Mouse (Mus musculus) ES-E14 (cell line): Measurements from ENCODE around the gene Zc3h13. TPM values are rescaled to one million over a fixed set of nuclear protein-coding genes. Genes with fewer than 3 reads are reported as not detected.

Source experiments
- DNase-seq: peaks from one replicate; pipeline ENCODE4 v3.0.0-alpha.2; 2013; ENCODE audit warnings: low read depth, low spot score
- H3K27ac ChIP-seq: 2 replicates; pipeline ENCODE4 v1.5.1; 2012; ENCODE audit warnings: low read depth, mild to moderate bottlenecking, low read length, moderate library complexity, mixed read lengths; ENCODE audit not compliant: poor library complexity, insufficient read depth, severe bottlenecking
- H3K36me3 ChIP-seq: 2 replicates; pipeline ENCODE4 v1.6.1; 2012; ENCODE audit warnings: mild to moderate bottlenecking, low read length, moderate library complexity, mixed read lengths; ENCODE audit not compliant: control insufficient read depth, poor library complexity, insufficient read depth, severe bottlenecking
- H3K4me1 ChIP-seq, 2 experiments: fragments of 150-350 bp in 1 of 2; sonication (generic) in 1 of 2; 2 replicates each; pipeline ENCODE4 v1.6.1; 2012; ENCODE audit warnings: low read length in 2 of 2, mild to moderate bottlenecking in 1 of 2, mixed read lengths in 1 of 2; ENCODE audit not compliant: control insufficient read depth in 2 of 2, insufficient read depth in 2 of 2, poor library complexity in 1 of 2
- H3K4me3 ChIP-seq, 2 experiments: fragments of 150-350 bp in 1 of 2; sonication (generic) in 1 of 2; 2 replicates each; pipeline ENCODE4 v1.5.1; 2012; ENCODE audit warnings: low read length in 2 of 2, low read depth in 1 of 2, mild to moderate bottlenecking in 1 of 2, mixed read lengths in 1 of 2; ENCODE audit not compliant: insufficient read depth in 1 of 2, poor library complexity in 1 of 2, severe bottlenecking in 1 of 2
- H3K9ac ChIP-seq: 2 replicates; pipeline ENCODE4 v1.6.1; 2012; ENCODE audit warnings: low read depth, mild to moderate bottlenecking, low read length, mixed read lengths; ENCODE audit not compliant: poor library complexity, insufficient read depth, severe bottlenecking
- H3K9me3 ChIP-seq: fragments of 150-350 bp; sonication (generic); 2 replicates; pipeline ENCODE4 v1.6.1; 2012; ENCODE audit warnings: low read depth, mild to moderate bottlenecking, low read length; ENCODE audit not compliant: control insufficient read depth, insufficient read depth
- CHD2 ChIP-seq: IDR thresholded peaks from 2 replicates; pipeline ENCODE4 v1.6.1; 2014; ENCODE audit warnings: mild to moderate bottlenecking, low read depth, low read length, inconsistent platforms
- HCFC1 ChIP-seq: IDR thresholded peaks from 2 replicates; pipeline ENCODE4 v1.6.1; 2012; ENCODE audit warnings: low read length, inconsistent platforms, borderline replicate concordance; ENCODE audit not compliant: insufficient read depth
- MAFK ChIP-seq: IDR thresholded peaks from 2 replicates; pipeline ENCODE4 v1.6.1; 2014; ENCODE audit warnings: mild to moderate bottlenecking, low read depth, low read length, inconsistent platforms; ENCODE audit not compliant: insufficient read depth
- ZC3H11A ChIP-seq: IDR thresholded peaks from 2 replicates; pipeline ENCODE4 v1.6.1; 2012; ENCODE audit warnings: low read depth, mild to moderate bottlenecking, inconsistent platforms, low read length, borderline replicate concordance
- ZNF384 ChIP-seq: IDR thresholded peaks from 2 replicates; pipeline ENCODE4 v1.6.1; 2012; ENCODE audit warnings: low read depth, low read length, inconsistent platforms
- in situ Hi-C, 2 experiments: fragments of 600-800 bp; cut with MboI; formaldehyde crosslinking; loops; one replicate each; pipeline ENCODE4 v1.15.1; 2025; ENCODE audit warnings: low sequenced_read_pairs in 2 of 2, inconsistent platforms in 1 of 2; ENCODE audit not compliant: unreplicated experiment in 2 of 2
- total RNA-seq: library from RNA; depleted of rRNA; stranded (reverse); fragments of 300-350 nt; gene quantifications from 2 replicates; pipeline ENCODE4 v1.2.3, GENCODE M21; 2012

Gene Zc3h13
- total RNA-seq, 1 experiment, result 19.4 TPM

GRCm38 (mm10) chr14:75301081-75301480 lies 16.9 kb downstream of the Zc3h13 start:
- no peak overlapping the region for H3K27ac ChIP-seq
- no peaks in the 10 kb centered on the region for H3K36me3 ChIP-seq
- H3K4me1 ChIP-seq, result no peaks in the 10 kb centered on the region
- no peaks in the 10 kb centered on the region for H3K9me3 ChIP-seq
- no peak for DNase-seq
- in situ Hi-C loops, result no loop called here
- H3K9ac ChIP-seq, result no peak overlapping the region
- H3K4me3 ChIP-seq, result no peak overlapping the region
- TF ChIP-seq ZNF384, result no peak
- no peak for TF ChIP-seq HCFC1
- TF ChIP-seq ZC3H11A, result no peak
- TF ChIP-seq MAFK, result no peak
- no peak for TF ChIP-seq CHD2

- no peaks in the 10 kb centered on the region for H3K4me1 ChIP-seq
- H3K9ac ChIP-seq, result no peak overlapping the region
- no peaks in the 10 kb centered on the region for H3K36me3 ChIP-seq
- no peak overlapping the region for H3K27ac ChIP-seq
- H3K4me3 ChIP-seq, result no peak overlapping the region
- 0 out of 2 replicates have a peak, but pooled peaks have one; percentile 62 for TF ChIP-seq ZNF384
- TF ChIP-seq HCFC1, result no peak
- no peaks in the 10 kb centered on the region for H3K9me3 ChIP-seq
- in situ Hi-C loops, result no loop called here
- DNase-seq, result peak; percentile 22
Measured at GRCm38 (mm10) chr14:75303807-75304206, 19.6 kb downstream of the Zc3h13 start.

GRCm38 (mm10) chr14:75307855-75308254 lies 23.7 kb downstream of the Zc3h13 start:
- in situ Hi-C loops, result no loop called here
- no peaks in the 10 kb centered on the region for H3K9me3 ChIP-seq
- no peak for TF ChIP-seq ZNF384
- TF ChIP-seq MAFK, result no peak
- TF ChIP-seq ZC3H11A, result no peak
- no peak for TF ChIP-seq HCFC1
- TF ChIP-seq CHD2, result no peak
- H3K9ac ChIP-seq, result no peak overlapping the region
- no peak overlapping the region for H3K27ac ChIP-seq
- no peak overlapping the region for H3K4me3 ChIP-seq
- DNase-seq, result no peak
- H3K36me3 ChIP-seq, result no peaks in the 10 kb centered on the region
- H3K4me1 ChIP-seq, result no peaks in the 10 kb centered on the region

GRCm38 (mm10) chr14:75309336-75309992 lies 25.3 kb downstream of the Zc3h13 start:
- Histone ChIP-seq H3K4me1 (no peaks in the 10 kb centered on the region), H3K27ac (no peak overlapping the region), H3K36me3 (no peaks in the 10 kb centered on the region), H3K9ac (no peak overlapping the region), H3K9me3 (no peaks in the 10 kb centered on the region), H3K4me3 (no peak overlapping the region)
- in situ Hi-C loops, result no loop called here
- TF ChIP-seq ZC3H11A (no peak), HCFC1 (no peak), ZNF384 (no peak), CHD2 (no peak), MAFK (no peak)
- no peak for DNase-seq

DNA sequence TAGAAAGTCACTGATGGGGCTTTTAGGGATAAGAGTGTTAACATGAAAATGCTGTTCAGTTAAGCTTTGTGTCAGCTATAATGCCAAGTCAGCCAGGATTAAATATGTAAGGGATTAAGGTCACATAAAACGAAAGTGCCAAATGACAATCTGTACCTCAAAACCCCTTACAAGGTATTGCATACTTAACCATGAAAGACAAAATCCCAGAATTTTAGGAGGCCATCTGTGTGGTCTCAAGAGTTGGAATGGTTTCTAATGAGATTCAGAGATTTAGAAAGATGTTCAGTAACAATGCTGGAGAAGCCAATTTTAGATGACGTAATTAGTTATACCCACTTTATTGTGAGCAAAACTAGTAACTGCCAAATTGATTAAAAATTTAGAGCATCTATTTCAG lies 30.3 kb downstream of the Zc3h13 start:
- Histone ChIP-seq H3K27ac (no peak overlapping the region), H3K4me3 (no peak overlapping the region), H3K9ac (no peak overlapping the region), H3K4me1 (no peaks in the 10 kb centered on the region), H3K9me3 (no peaks in the 10 kb centered on the region), H3K36me3 (no peaks in the 10 kb centered on the region)
- no peak for DNase-seq
- TF ChIP-seq ZC3H11A, result no peak
- TF ChIP-seq ZNF384, result no peak
- TF ChIP-seq MAFK, result no peak
- no peak for TF ChIP-seq HCFC1
- TF ChIP-seq CHD2, result no peak
- in situ Hi-C loops, result no loop called here
